Mouse (Mus musculus): ENCODE measurements around the gene Dmtf1.

Dmtf1 gene

DNA sequence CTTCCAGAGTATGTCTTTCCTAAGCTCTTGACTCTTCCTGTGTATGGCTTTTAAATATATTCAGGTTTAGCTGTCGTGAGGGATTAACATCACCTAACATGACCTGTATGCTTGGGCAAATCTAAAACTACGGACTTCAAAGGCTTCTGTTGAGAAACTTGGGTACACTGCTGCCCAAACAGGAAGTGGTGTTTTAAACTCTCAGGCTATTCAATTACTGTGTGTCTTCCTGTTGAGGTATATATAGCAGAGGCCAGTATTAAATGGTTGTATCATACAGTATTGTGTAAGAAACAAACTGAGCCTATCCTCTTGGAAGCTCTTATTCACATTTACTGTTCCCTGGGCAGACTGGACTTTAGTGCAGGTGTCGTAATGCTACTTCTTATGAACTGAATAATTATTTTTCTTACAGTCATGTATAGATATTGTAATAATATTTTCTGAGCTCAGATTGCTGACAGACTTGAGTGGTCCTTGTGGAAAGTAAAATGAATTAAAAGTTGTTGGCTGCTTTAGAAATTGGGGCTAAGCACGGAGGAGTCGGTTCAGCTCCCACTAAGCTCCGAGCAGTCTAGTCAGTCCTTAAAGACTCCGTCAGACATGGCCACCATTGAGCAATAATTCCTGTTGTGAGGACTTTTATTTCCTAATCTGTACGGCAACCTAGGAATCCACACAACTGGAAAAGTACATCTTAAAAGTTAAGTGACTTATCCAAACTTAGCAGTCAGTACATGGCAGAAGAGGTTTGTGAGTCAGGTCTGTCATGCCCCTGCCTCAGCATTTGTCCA lies 54.1 kb downstream of the Dmtf1 start:
- DNase-seq (ENCODE audit: low spot score in 2 of 2), result no peak

DNA sequence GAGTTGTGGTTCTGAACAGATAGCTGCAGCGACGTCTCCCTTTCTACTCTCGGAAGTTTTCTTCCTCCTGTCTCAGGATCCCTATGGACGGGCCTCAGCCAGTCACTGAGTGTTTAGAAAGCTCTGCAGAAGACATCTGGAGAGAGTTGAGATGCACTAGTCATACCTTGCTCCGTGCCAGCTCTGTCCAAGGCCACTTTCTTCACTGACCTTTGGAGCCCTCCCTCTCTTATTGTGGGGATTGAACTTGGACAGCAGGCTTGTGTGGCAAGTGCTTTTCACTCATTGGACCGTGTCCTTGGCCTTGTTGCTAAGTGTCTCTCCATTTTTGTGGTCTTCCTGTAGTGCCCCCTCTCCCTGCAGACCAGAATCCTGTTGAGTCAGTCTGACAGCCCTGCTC lies 54.8 kb downstream of the Dmtf1 start:
- DNase-seq (ENCODE audit: low spot score in 2 of 2), result no peak

- DNase-seq (ENCODE audit: low spot score in 2 of 2), result no peak
Observed at GRCm38 (mm10) chr5:9103958-9104357, 57.6 kb downstream of the Dmtf1 start.

DNA sequence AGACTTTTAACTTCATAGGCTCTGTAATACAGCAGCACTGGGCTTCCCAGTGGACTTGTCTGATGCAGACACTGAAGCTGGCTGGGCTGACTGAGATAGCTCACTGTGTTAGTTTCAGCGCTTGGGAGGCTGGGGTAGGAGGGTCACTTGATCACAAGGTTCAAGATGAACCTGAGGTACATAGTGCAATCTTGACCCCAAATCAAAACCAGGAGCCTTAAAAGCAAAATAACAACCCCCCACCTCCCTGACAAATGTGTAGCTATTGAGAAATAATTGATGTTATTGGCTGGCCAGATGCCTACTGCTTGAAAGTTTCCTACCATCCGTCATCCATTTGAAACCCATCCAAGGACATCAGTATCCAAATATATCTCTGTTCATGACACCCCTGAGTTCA lies 58.9 kb downstream of the Dmtf1 start:
- DNase-seq (ENCODE audit: low spot score in 2 of 2), result no peak

DNA sequence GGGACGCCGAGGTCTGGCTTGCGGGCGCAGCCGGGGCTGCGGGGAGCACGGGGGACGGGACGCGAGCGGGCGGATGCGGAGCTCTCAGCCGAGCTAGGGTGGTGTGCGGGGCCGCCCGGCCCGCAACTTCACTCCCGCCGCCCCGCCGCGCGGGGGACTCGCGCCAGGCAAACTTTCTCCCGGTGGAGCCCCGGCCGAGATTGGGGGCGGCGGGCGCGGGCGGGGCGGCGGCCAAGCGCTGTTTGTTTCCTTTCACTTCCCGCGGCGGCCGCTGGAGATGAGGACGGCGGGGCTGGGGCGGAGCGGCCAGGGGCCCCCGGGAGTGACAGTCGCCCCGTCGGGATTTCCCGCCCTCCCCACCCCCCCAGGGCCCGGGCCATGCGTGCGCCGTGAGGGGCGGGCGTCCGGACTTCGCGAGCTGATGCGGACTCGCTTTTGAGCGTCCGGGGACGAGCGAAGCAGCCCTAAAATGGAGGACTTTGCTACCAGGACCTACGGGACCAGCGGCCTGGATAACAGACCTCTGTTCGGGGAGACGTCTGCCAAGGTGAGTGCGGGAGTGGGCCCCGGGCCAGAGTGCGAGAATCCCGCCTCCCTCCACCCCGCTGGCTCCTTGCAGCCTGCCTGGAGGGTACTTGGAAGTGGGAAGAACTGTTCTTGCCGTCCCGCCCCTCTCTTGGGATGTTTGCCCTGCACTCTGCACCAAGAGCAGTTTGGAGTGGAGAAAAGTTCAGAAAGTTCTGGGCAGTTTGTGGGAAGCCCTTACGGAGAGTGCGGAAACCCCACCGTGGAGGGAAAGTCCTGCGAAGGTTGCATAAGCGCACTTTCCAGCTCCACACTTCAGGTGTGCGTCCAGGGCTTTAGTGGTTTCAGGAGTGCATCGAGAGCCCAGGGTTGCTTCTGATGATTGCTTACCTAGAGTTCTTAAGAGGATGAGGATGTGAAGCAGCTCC lies 60.5 kb downstream of the Dmtf1 start:
- peak; percentile 44 to 63 for DNase-seq (ENCODE audit: low spot score in 2 of 2)

DNA sequence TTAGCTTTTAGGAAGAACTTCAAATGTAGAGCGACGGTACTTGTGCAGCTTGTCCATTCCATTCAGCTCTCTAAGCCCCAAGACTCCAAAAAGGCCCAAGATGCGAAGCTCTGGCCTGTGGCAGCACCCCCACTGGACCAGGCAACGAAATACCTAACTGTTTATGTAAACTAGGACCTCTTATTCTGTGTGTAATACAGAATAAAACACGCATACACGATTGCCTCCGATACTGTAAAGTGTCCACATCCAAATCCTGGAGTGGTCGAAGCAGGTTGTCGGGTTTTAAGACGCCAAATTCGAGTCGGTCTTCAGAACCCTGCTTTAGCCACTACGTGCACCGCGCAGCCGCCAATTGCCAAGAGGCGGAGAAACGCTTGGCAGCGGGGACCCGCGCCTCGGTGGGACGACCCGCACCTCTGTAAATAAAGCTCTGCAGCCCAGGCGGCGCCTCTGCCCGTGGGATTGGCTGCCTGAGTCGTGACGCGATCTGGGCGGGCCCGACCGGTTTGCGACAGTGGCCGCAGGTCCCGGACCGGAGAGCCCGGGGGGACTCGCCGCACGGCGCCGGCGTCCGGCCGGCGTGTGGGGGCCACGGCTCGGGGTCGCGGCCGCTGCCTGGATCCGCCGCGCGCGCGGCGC lies 61.2 kb downstream of the Dmtf1 start, which contains the start of gene Tmem243:
Gene Tmem243 (plus strand): TSS at position 462 of the 642 bp plus-strand sequence.
- peak; percentile 83 to 89 for DNase-seq (ENCODE audit: low spot score in 2 of 2)

DNA sequence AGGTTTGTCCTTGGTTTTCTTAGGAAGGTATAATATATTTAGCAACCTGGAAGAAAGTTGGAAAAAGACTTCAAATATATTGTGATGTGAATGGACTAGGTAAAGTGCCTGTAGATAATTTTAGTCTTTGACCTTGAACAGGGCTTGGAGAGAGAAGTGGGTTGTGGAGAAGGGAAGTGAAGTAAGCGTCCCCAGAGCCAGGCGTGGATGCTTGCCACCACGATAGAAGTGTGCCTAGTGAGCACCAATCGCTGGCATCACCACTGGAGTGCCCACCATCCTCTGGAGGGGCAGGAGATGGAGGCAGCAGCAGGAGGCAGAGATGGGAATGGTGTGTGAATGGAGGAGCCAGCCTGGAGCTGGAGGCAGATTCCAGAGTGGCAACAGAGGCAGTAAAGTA lies 68.1 kb downstream of the Dmtf1 start:
- DNase-seq (ENCODE audit: low spot score in 2 of 2), result no peak

GRCm38 (mm10) chr5:9092716-9093115 lies 68.9 kb downstream of the Dmtf1 start:
- no peak for DNase-seq (ENCODE audit: low spot score in 2 of 2)

- no peak for DNase-seq (ENCODE audit: low spot score in 2 of 2)
Observed at GRCm38 (mm10) chr5:9090493-9091106, 71.0 kb downstream of the Dmtf1 start.

DNA sequence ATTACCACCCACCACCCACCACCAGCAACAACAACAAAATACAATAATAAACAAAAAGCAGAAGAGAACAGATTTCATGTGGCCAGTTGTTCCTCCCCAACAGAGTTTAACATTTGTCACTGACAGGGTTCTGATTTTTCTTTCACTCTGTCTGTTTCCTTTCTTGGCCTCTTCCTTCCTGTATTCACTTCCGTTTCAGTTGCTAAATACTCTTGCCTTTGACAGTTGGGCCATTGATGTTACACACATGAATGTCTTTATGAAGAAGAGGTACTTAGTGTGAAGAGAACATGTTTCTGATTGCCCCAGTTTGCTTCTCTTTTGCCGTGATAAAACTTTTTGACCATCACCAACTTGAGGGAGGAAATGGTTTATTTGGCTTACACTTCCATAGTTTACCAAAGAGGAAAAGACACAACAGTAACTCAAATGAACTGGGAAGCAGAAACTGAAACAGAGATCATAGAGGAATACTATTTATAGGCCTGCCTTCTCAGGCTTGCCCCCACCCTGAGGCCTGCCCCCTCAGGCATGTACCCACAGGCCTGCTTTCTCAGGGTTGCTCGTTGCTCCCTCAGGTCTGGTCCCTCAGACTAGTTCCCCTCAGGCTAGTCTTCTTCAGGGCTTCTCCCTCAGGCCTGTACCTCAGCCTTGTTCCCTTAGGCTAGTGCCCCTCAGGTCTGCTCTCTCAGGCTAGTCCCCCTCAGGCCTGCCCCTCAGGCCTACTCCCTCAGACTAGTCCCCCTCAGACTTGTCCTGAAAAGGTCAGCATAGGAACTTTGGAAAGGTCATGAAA lies 74.5 kb downstream of the Dmtf1 start:
- DNase-seq (ENCODE audit: low spot score in 2 of 2), result no peak

- DNase-seq (ENCODE audit: low spot score in 2 of 2), result no peak
Observed at GRCm38 (mm10) chr5:9079773-9080501, 81.6 kb downstream of the Dmtf1 start.

DNA sequence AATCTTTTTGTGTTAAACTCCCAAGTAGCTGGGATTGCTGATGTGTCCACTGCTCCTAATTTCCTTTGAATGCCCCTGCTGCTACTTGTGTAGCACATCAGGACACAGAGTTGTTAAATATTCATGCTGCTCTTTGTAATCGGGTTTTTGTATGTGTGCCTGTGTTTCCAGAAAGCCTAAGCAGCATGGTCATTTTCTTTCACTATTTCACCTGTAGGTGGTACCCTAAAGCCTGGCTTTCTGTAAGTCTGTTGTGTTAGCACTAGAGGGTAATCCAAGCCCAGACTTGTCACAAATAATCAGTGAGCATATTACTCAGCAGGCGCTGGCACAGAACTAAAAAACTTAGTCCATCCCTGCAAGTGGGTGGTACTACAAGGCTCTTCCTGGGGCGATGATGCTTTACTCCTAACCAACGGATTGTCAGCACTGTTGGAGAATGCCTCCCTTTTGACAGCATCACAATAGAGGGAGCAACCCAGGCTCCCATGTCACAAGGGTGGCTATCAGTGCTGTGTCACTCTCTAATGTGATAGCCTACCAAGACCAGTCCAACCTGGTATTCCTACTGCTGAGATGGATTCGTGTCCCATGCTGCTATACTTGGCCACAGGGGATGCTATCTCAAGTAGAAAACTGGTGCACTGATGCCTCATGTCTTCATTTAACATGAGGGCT lies 88.3 kb downstream of the Dmtf1 start:
- no peak for DNase-seq (ENCODE audit: low spot score in 2 of 2)

DNA sequence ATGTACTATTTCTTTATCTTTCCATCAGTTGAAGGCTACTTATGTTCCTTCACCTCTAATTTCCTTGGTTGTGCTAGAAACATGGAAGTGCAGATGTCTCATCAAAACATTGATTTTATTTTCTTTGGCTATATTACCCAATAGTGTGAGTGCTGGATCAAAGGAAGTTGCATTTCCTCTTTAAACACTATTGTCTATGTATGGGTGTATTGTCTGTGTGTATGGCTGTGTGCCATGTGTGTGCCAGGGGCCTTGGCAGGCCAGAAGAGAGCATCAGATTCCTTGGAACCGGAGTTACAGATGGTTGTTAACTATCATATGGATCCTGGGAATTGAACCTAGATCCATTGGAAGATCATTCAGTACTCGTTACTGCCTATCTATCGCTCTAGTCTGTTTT lies 90.2 kb downstream of the Dmtf1 start:
- DNase-seq (ENCODE audit: low spot score in 2 of 2), result no peak

DNA sequence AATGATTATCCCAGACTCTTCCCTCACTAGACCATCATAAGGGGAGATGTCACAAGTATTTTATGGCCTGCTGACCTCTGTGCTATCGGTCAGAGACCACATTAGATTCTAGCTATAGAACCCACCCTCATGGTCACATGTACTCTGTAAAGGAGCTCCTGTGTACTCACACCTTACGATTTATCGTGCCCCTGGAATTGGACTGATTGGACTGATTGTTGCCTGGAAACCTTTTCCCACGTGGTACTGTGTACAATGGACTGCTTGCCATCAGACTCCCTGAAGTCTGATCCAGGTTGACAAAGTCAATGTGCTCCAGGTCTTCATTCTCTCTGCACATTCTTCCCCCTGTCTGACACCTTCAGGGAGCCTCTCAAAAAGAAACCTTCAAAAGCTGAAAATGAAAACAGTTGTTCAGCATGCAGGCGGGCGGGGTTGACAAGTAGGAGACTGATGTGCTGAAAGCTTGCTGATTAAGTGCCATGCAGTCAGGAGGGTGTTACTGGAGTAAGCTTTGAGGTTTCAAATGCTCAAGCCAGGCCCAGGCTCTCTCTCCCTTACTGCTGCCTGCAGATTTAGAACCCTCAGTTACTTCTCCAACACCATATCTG lies 91.9 kb downstream of the Dmtf1 start:
- no peak for DNase-seq (ENCODE audit: low spot score in 2 of 2)

GRCm38 (mm10) chr5:9068886-9069285 lies 92.7 kb downstream of the Dmtf1 start:
- DNase-seq (ENCODE audit: low spot score in 2 of 2), result no peak
